Mouse (Mus musculus) kidney, adult 2 months (tissue): ENCODE results near the gene Sdf2. TPM values are rescaled to one million over a fixed set of nuclear protein-coding genes. Genes with fewer than 3 reads are reported as not detected.

Experiments
- DNase-seq: peaks from one replicate; pipeline ENCODE4 v3.0.0; 2021
- H3K27ac ChIP-seq: fragments of 200-500 bp; 2 replicates; pipeline ENCODE4 v1.5.1; 2012; ENCODE audit warnings: low read depth, low read length, control low read depth, inconsistent platforms; ENCODE audit not compliant: insufficient read depth
- H3K27me3 ChIP-seq: fragments of 200-500 bp; replicated peaks from 2 replicates; pipeline ENCODE4 v1.6.1; 2012; ENCODE audit warnings: mild to moderate bottlenecking, moderate library complexity, low read length, inconsistent platforms; ENCODE audit not compliant: control insufficient read depth, insufficient read depth
- H3K36me3 ChIP-seq: fragments of 200-500 bp; 2 replicates; pipeline ENCODE4 v1.6.1; 2012; ENCODE audit warnings: mild to moderate bottlenecking, moderate library complexity, low read length, inconsistent platforms; ENCODE audit not compliant: control insufficient read depth, insufficient read depth
- H3K4me1 ChIP-seq: fragments of 200-500 bp; 2 replicates; pipeline ENCODE4 v1.6.1; 2011; ENCODE audit warnings: low read length; ENCODE audit not compliant: control insufficient read depth, insufficient read depth
- H3K4me3 ChIP-seq: fragments of 200-500 bp; 2 replicates; pipeline ENCODE4 v1.5.1; 2011; ENCODE audit warnings: mild to moderate bottlenecking, low read depth, low read length, control low read depth; ENCODE audit not compliant: insufficient read depth
- CTCF ChIP-seq: fragments of 200-500 bp; conservative IDR thresholded peaks from 2 replicates; pipeline ENCODE4 v1.5.1; 2011; ENCODE audit warnings: low read depth, mild to moderate bottlenecking, control low read depth, low read length, moderate library complexity, mixed read lengths; ENCODE audit not compliant: insufficient read depth, insufficient read length
- POLR2A ChIP-seq: fragments of 200-500 bp; IDR thresholded peaks from one replicate; pipeline ENCODE4 v1.6.1; 2011; ENCODE audit warnings: low read depth, low read length, control low read depth
- WGBS: fragments of 180-500 bp; shearing (Covaris S2); methylation state at CpG from one replicate; pipeline ENCODE4 v1.1.7; 2018; 5-methylcytosine and 5-hydroxymethylcytosine counted together
- polyA plus RNA-seq: library from polyadenylated mRNA; depleted of rRNA; stranded (reverse); fragments of >200 nt; gene quantifications from 2 replicates; pipeline ENCODE4 v1.2.3, GENCODE M21; 2012; rRNA removed

Sdf2 gene
- polyA plus RNA-seq, 1 experiment, result 127 TPM

- H3K27ac ChIP-seq, result no peak overlapping the region
- H3K36me3 ChIP-seq, result peaks cover 26% of the 10 kb centered on the region
- WGBS, result 80% methylated on average over 7 of the region's 7 CpGs
- no peak overlapping the region for H3K4me3 ChIP-seq
- TF ChIP-seq POLR2A, result no peak
- no peak for TF ChIP-seq CTCF
- DNase-seq, result no peak
- no peaks in the 10 kb centered on the region for H3K4me1 ChIP-seq
- no peaks in the 10 kb centered on the region for H3K27me3 ChIP-seq
These were observed 43.7 kb downstream of the Sdf2 start for GRCm38 (mm10) chr11:78289146-78289763.

GRCm38 (mm10) chr11:78290654-78291053 is 45.1 kb downstream of the Sdf2 start, which contains the start of gene BC030499:
BC030499 (plus strand) TSS chr11:78290841.
- Histone ChIP-seq H3K4me3 (no peak within 1 kb of the TSS), H3K27ac (no peak within 1 kb of the TSS), H3K27me3 (no peaks in the 10 kb centered on the region), H3K4me1 (no peaks in the 10 kb centered on the region), H3K36me3 (peaks cover 16% of the 10 kb centered on the region)
- DNase-seq, result no peak
- TF ChIP-seq POLR2A (no peak), CTCF (no peak)
- 89% methylated on average over 4 of the region's 4 CpGs for WGBS

- Histone ChIP-seq H3K36me3 (no peaks in the 10 kb centered on the region; the same call in 1 of the 2 replicates), H3K27ac (no peak overlapping the region), H3K4me3 (no peak overlapping the region), H3K4me1 (no peaks in the 10 kb centered on the region), H3K27me3 (no peaks in the 10 kb centered on the region)
- no peak for DNase-seq
- 81% methylated on average over 6 of the region's 6 CpGs for WGBS
- TF ChIP-seq POLR2A (no peak), CTCF (no peak)
These were observed 49.0 kb downstream of the Sdf2 start for GRCm38 (mm10) chr11:78294585-78294984.

GRCm38 (mm10) chr11:78300917-78301316 is 55.4 kb downstream of the Sdf2 start:
- H3K27me3 ChIP-seq, result no peaks in the 10 kb centered on the region
- H3K27ac ChIP-seq, result no peak overlapping the region
- DNase-seq, result no peak
- H3K36me3 ChIP-seq, result no peaks in the 10 kb centered on the region
- whole genome bisulfite sequencing, result 66% methylated on average over 7 of the region's 7 CpGs
- peak overlapping the region; percentile 34 for H3K4me3 ChIP-seq
- H3K4me1 ChIP-seq, result no peaks in the 10 kb centered on the region
- no peak for TF ChIP-seq POLR2A

- Histone ChIP-seq H3K27me3 (no peaks in the 10 kb centered on the region), H3K36me3 (no peaks in the 10 kb centered on the region), H3K4me3 (peak within 1 kb of the TSS; percentile 54), H3K27ac (no peak within 1 kb of the TSS), H3K4me1 (no peaks in the 10 kb centered on the region)
- DNase-seq, result peak; percentile 94
- WGBS, result 1% methylated on average over 49 of the region's 49 CpGs
- no peak for TF ChIP-seq CTCF
- TF ChIP-seq POLR2A, result no peak
These were observed 56.0 kb downstream of the Sdf2 start, which contains the start of gene Spag5 for GRCm38 (mm10) chr11:78301357-78302084. Spag5 (plus strand) TSS chr11:78301529.

Other genes starting within 250 kb of the Sdf2 start
- 7.1 and 9.3 TPM in 2 replicates for gene Dhrs13, start 213.5 kb upstream of the Sdf2 start, polyA plus RNA-seq
- gene Flot2, start 207.8 kb upstream of the Sdf2 start, polyA plus RNA-seq, result 95.0 and 96.9 TPM in 2 replicates
- gene Eral1, start 165.4 kb upstream of the Sdf2 start, polyA plus RNA-seq, result 39.1 and 41.6 TPM in 2 replicates
- 13.4 and 14.7 TPM in 2 replicates for gene Fam222b, start 151.1 kb upstream of the Sdf2 start, polyA plus RNA-seq
- 108 and 126 TPM in 2 replicates for gene Traf4, start 80.2 kb upstream of the Sdf2 start, polyA plus RNA-seq
- 18.3 and 24.6 TPM in 2 replicates for gene Nek8, start 69.1 kb upstream of the Sdf2 start, polyA plus RNA-seq
- 78.2 and 144 TPM in 2 replicates for gene Tlcd1, start 69.0 kb upstream of the Sdf2 start, polyA plus RNA-seq
- gene Rpl23a, start 62.2 kb upstream of the Sdf2 start, polyA plus RNA-seq, result 153 and 278 TPM in 2 replicates
- 78.1 and 92.4 TPM in 2 replicates for gene Rab34, start 57.3 kb upstream of the Sdf2 start, polyA plus RNA-seq
- 1.2 and 1.8 TPM in 2 replicates for gene Proca1, start 52.4 kb upstream of the Sdf2 start, polyA plus RNA-seq
- 17.8 and 20.7 TPM in 2 replicates for gene Supt6, start 241 bp downstream of the Sdf2 start, polyA plus RNA-seq
- 103 and 122 TPM in 2 replicates for gene 2610507B11Rik, start 16.0 kb downstream of the Sdf2 start, polyA plus RNA-seq
- gene BC030499, start 45.1 kb downstream of the Sdf2 start, polyA plus RNA-seq, result 0.15 and 0.19 TPM in 2 replicates
- gene Spag5, start 55.8 kb downstream of the Sdf2 start, polyA plus RNA-seq, result 13.2 and 15.0 TPM in 2 replicates
- gene Aldoc, start 77.2 kb downstream of the Sdf2 start, polyA plus RNA-seq, result 36.2 and 43.5 TPM in 2 replicates
- 69.1 and 79.1 TPM in 2 replicates for gene Pigs, start 82.7 kb downstream of the Sdf2 start, polyA plus RNA-seq
- 20.3 and 20.8 TPM in 2 replicates for gene Unc119, start 97.7 kb downstream of the Sdf2 start, polyA plus RNA-seq
- 0.03 and 0.05 TPM in 2 replicates for gene Foxn1, start 140.8 kb downstream of the Sdf2 start, polyA plus RNA-seq
- gene Slc13a2, start 176.5 kb downstream of the Sdf2 start, polyA plus RNA-seq, result 91.0 and 105 TPM in 2 replicates
- gene Slc46a1, start 220.0 kb downstream of the Sdf2 start, polyA plus RNA-seq, result 93.2 and 115 TPM in 2 replicates